Mouse (Mus musculus): ENCODE data around the gene Psg28.
"Not testable (repeated sequence)": the region's sequence is repeated elsewhere in the genome, so short reads cannot be mapped to it uniquely, and the experiment has no call there.

Psg28 gene

DNA sequence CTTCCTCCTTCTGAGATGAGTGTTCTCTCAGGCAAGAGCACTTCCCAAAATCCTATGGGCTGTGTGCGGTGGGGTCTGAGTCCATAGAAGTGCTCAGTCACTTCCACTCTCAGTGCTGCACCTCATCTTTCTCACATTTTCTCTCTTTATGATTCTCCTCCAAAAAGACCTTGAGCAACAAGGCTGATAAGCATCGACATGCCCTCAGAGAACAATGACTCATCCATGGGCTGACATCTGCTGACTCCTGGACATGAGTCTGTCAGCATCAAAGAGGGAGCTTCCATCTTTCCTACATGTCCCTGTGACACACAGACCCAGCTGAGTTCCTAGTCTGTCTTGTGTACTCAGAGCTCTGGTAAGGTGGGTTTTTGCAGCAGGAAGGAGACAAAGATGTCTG, at the start of gene Psg28:
TSS of gene Psg28 (minus strand) at position 101 of the 400 bp plus-strand sequence.
- not testable (repeated sequence) for DNase-seq (ENCODE audit: low read depth, low spot score)

DNA sequence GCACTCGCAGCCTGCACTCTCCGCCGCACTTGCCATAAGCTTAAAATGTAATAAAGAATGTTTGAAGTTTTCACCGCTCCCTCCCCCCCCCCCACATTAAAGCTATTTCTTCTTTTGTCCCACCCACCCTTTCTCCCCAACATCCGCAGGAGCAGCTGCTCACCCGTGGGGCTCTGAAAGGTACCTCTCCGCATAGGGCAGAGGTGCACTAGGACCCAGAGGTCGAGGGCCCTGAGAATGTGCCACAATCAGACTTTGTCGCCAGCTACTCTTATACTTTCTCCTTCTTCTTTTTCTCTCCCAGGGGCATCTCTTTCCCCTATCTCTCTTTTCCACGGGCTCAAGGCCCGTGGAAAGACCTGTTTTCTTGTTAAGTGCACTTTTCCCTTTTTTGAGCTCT, 28.4 kb downstream of the Psg28 start:
- DNase-seq (ENCODE audit: low read depth, low spot score) = no peak

DNA sequence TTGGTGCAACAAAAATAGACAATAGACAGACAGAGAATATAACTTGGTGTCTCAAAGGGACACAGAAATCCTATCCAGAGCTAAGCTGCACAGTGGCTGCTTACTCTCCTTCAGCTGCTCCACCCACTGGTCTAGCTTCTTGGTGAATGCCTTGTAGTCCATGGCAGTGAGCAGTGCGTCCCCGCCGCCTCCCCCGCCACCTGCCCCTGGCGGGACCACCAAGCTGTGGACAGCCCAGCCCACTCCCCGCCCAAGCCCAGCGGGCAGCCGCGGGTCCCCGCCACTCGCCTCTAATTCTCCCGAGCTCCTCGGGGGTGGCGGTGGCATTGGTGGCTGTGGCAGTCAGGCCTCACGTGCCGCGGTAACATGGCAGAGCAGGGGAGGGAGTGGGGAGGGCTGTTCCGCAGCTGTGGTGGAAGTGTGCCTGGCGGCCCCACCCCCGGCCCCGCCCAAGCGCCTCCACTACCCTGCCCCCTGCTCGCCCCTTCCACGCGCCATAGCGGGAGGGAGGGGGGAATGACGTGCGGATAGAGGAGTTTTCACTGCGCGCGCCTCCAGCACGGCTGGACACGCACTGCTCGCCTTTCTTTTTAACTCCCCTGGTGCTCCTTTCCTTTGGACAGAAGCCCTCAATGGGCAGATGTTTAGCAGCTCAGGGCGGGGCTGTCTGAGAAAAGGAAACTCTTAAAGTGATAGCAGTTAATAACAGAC, 29.2 kb downstream of the Psg28 start:
- no peak for DNase-seq (ENCODE audit: low read depth, low spot score)

DNA sequence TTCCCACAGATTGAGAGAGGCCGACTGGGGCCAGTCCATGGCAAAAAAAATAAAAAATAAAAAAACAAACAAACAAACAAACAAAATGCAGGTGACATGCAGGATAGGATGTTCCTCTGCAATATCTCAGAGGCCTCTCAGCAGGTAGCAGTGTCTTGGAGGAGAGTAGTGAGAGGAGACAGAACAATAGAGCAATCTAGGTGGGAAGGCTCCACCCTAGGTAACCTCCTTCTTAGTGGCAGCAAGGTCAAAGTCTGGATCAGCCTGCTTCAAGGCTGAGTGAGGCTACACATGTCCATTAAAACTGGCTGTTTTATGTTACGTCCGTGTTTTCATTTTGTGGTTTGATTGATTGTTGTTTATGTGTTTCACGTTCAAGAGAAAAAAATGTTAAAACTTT, 40.4 kb downstream of the Psg28 start:
- DNase-seq (ENCODE audit: low read depth, low spot score) = not testable (repeated sequence)

DNA sequence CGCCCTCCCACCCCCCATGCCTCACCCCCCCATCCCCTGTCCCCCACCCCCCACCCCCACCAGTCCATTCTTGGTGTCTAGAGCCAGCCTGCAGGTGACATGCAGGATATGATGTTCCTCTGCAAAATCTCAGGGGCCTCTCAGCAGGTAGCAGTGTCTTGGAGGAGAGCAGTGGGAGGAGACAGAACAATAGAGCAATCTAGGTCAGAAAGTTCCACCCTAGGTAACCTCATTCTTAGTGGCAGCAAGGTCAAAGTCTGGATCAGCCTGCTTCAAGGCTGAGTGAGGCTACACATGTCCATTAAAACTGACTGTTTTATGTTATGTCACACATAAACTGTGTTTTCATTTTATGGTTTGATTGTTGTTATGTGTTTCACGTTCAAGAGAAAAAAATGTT, 53.5 kb downstream of the Psg28 start:
- DNase-seq (ENCODE audit: low read depth, low spot score) = no peak

Data from retina, adult 2 months (tissue).